Mouse (Mus musculus) myocyte (in vitro differentiated cells): ENCODE results near the gene Dlgap1. TPM values are rescaled to one million over a fixed set of nuclear protein-coding genes. Genes with fewer than 3 reads are reported as not detected.

Source experiments
- H3K27me3 ChIP-seq: one replicate; pipeline ENCODE4 v1.6.1; 2011; ENCODE audit not compliant: control insufficient read depth, insufficient read depth, insufficient read length
- H3K36me3 ChIP-seq: one replicate; pipeline ENCODE4 v1.6.1; 2011; ENCODE audit not compliant: control insufficient read depth, insufficient read depth
- H3K4me2 ChIP-seq: one replicate; pipeline ENCODE4 v1.6.1; 2011; ENCODE audit warnings: low read depth, control low read depth
- H3K4me3 ChIP-seq: one replicate; pipeline ENCODE4 v1.5.1; 2011; ENCODE audit warnings: mild to moderate bottlenecking, control low read depth, moderate library complexity
- H3K79me2 ChIP-seq: one replicate; pipeline ENCODE4 v1.6.1; 2011; ENCODE audit not compliant: control insufficient read depth, insufficient read depth
- H3ac ChIP-seq: one replicate; pipeline ENCODE4 v1.6.1; 2011; ENCODE audit not compliant: control insufficient read depth, insufficient read length
- CEBPB ChIP-seq: IDR thresholded peaks from 2 replicates; pipeline ENCODE4 v1.6.1; 2011; ENCODE audit warnings: mild to moderate bottlenecking, moderate library complexity; ENCODE audit not compliant: poor library complexity, insufficient read depth, severe bottlenecking
- E2F4 ChIP-seq: IDR thresholded peaks from one replicate; pipeline ENCODE4 v1.6.1; 2011; ENCODE audit warnings: mild to moderate bottlenecking, control low read depth, moderate library complexity; ENCODE audit not compliant: insufficient read depth
- MAX ChIP-seq: IDR thresholded peaks from one replicate; pipeline ENCODE4 v1.6.1; 2011; ENCODE audit warnings: low read depth, mild to moderate bottlenecking, control low read depth
- MYOD1 ChIP-seq, 3 experiments: IDR thresholded peaks; one replicate each; pipeline ENCODE4 v1.6.1; 2011; ENCODE audit warnings: control low read depth in 2 of 3, low read depth in 2 of 3, mild to moderate bottlenecking in 2 of 3, moderate library complexity in 1 of 3; ENCODE audit not compliant: insufficient read length in 2 of 3, control insufficient read depth in 1 of 3
- MYOG ChIP-seq, 3 experiments: IDR thresholded peaks; one replicate each; pipeline ENCODE4 v1.6.1; 2011; ENCODE audit warnings: control low read depth in 2 of 3, low read depth in 2 of 3, mild to moderate bottlenecking in 2 of 3; ENCODE audit not compliant: insufficient read length in 2 of 3, control insufficient read depth in 1 of 3, insufficient read depth in 1 of 3
- POLR2A ChIP-seq: IDR thresholded peaks from one replicate; pipeline ENCODE4 v1.6.1; 2011; ENCODE audit warnings: low read depth, mild to moderate bottlenecking, control low read depth, moderate library complexity; ENCODE audit not compliant: insufficient read length
- POLR2AphosphoS2 ChIP-seq: IDR thresholded peaks from one replicate; pipeline ENCODE4 v1.6.1; 2011; ENCODE audit warnings: low read depth, control low read depth; ENCODE audit not compliant: insufficient read length
- REST ChIP-seq: IDR thresholded peaks from one replicate; pipeline ENCODE4 v1.6.1; 2011; ENCODE audit warnings: mild to moderate bottlenecking, control low read depth, moderate library complexity; ENCODE audit not compliant: insufficient read depth, insufficient read length
- SRF ChIP-seq: IDR thresholded peaks from one replicate; pipeline ENCODE4 v1.6.1; 2011; ENCODE audit warnings: low read depth; ENCODE audit not compliant: control insufficient read depth, insufficient read length
- TCF12 ChIP-seq: IDR thresholded peaks from one replicate; pipeline ENCODE4 v1.6.1; 2011; ENCODE audit warnings: mild to moderate bottlenecking, control low read depth; ENCODE audit not compliant: poor library complexity, insufficient read depth, severe bottlenecking
- TCF3 ChIP-seq: IDR thresholded peaks from one replicate; pipeline ENCODE4 v1.6.1; 2011; ENCODE audit warnings: low read depth, control low read depth; ENCODE audit not compliant: insufficient read length
- USF1 ChIP-seq: IDR thresholded peaks from one replicate; pipeline ENCODE4 v1.6.1; 2011; ENCODE audit warnings: low read depth, mild to moderate bottlenecking, control low read depth, moderate library complexity
- polyA plus RNA-seq: library from polyadenylated mRNA; unstranded; fragments of >200 nt; fragmentation: generic; extraction: Trizol; gene quantifications from one replicate; pipeline ENCODE4 v1.2.1, GENCODE M21; 2012; ENCODE audit warnings: missing spikeins

Dlgap1 gene
- polyA plus RNA-seq, 1 experiment, result 0.31 TPM

DNA sequence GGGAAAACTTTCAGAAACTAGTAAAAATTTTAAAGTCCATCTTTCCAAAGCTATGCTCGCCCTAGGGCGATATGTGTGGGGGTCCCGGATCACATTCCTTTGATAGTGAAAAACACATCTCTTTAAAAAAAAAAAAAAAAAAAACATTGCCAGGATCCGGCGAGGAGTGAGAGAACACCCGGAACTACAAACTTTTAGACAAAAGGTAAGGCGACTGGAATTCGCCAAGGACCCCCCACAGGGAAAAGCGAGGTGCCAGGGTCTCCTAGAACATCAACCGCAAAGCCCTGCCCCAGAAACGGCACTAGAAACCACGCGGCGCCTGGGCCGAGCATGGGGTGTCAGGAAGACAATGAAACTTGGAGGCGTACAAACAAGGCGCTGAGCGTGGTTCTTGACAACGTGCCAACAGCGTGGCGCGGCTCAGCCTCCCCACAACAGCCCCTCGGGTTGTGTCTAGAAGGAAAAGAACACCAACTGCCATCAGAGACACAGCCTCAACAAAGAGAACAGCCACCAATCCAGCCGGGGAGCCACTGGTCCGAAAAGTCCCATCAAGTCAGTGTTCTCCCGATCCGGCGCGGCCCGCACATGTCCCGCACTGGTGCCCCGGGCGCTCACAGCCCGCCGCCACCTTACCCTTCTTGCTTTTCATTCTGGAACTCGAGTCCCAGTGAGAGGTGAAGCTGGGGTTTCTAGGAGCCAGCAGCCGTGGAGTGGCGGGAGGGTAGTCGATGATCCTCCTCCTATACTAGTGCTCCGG, 881.5 kb downstream of the Dlgap1 start:
- Histone ChIP-seq H3ac (peak overlapping the region; percentile 72), H3K4me3 (peak overlapping the region; percentile 98), H3K4me2 (peak overlapping the region; percentile 62), H3K27me3 (no peaks in the 10 kb centered on the region), H3K36me3 (peaks cover 11% of the 10 kb centered on the region), H3K79me2 (peaks cover 70% of the 10 kb centered on the region)
- TF ChIP-seq TCF12, result no peak
- peak; percentile 21 for TF ChIP-seq MAX
- TF ChIP-seq MYOG (IDR thresholded peaks at IDR 0.05; ENCODE audit: control insufficient read depth in 1 of 3, insufficient read depth in 1 of 3, insufficient read length in 2 of 3, low read depth in 2 of 3), result no peak
- peak; percentile 71 for TF ChIP-seq POLR2A
- TF ChIP-seq CEBPB, result no peak
- no peak for TF ChIP-seq USF1
- TF ChIP-seq POLR2AphosphoS2, result peak; percentile 83
- no peak for TF ChIP-seq TCF3

DNA sequence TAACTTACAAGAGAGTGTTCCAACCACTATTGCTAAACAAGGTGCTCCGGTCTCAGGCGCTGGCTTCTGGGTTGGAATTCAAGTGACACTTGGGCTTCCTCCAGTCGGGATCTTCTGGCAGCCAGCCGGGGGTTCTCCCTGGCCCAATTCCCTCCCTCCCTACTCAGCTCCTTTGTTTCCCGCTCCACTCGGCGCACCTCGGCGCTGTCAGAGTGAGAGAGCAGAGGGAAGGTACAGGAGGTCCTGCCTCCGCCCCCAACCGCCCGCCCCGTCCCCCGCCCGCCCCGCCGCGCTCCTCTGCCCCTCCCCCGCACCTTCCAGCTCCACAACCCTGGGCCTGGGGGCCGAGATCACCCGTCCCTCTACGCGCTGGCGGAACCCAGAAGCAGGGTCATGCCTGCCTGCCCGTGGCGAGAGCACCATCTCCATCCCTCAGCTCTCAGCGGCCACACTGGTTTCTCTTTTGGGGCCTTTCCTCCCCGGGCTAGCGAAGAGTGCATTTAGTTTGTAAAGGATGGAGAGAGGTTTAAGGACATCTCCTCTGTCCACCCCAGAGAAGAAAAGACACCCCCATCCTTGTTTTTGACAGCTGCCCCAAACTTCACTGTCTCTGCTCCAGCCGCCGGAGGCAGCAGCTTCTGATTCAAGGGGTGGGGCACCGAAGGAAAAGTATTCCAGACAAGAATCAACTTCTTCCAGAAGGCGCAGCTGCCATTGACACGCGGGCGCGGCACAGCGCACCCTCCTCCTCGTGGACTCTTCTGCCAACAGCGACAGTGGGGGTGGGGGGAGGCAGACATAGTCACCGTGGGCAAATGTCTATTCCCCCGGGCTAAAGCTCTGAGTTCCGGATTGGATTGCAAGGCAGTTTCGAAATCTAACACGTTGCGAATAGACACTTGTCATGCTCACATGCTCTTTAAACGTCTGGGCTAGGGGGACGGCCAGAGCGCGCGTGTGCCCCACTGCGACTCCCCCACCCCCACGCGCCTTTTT, 882.4 kb downstream of the Dlgap1 start:
- peak; percentile 84 for TF ChIP-seq POLR2AphosphoS2
- peak; percentile 57 for TF ChIP-seq TCF3
- peak; percentile 82 for TF ChIP-seq MAX
- no peak for TF ChIP-seq REST
- TF ChIP-seq POLR2A, result peak; percentile 70
- TF ChIP-seq TCF12, result peak; percentile 7
- TF ChIP-seq E2F4, result no peak
- peak; percentile 50 to 95 (median 77) for TF ChIP-seq MYOG (IDR thresholded peaks at IDR 0.05; ENCODE audit: control insufficient read depth in 1 of 3, insufficient read depth in 1 of 3, insufficient read length in 2 of 3, low read depth in 2 of 3)
- TF ChIP-seq CEBPB, result peak; percentile 84
- no peak for TF ChIP-seq USF1
- TF ChIP-seq SRF, result no peak
- peak in 2 of 3 experiments; percentile 82 to 94 for TF ChIP-seq MYOD1 (IDR thresholded peaks at IDR 0.05; ENCODE audit: control insufficient read depth in 1 of 3, insufficient read length in 2 of 3, low read depth in 2 of 3)
- H3ac ChIP-seq, result peak overlapping the region; percentile 72

DNA sequence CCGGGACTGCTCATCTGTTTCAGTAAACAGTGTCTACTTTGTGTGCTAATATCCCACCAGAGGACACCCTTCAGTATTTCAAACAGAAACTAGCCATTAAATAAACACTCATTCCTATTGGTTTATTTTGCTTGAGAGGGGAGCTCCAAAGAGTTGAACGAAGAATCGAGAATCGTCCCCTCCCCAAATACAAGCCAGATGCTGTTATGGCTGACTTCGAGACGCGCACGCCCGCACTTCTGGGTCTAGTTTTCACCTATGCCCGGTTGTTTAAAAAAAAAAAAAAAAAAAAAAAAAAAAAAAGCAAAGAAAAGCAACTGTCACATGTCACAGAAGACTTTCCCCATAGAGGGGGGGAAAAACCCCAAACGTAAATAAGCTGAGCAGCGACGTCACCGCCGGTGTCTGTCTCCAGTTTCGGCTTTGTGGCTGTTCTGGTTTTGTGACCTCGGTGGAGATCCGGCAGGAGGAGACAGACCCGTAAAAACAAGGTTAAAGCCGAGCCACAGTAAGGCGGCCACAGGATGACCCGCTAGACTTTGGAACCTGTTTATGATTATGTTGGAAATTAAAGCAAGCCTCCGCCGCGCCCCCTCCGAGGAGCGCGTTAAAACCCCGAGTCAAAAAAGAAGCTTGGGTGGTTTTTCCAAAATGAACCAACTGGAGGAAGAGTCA, 883.3 kb downstream of the Dlgap1 start:
- H3K4me3 ChIP-seq, result peak overlapping the region; percentile 98
- H3K36me3 ChIP-seq, result peaks cover 8% of the 10 kb centered on the region
- H3ac ChIP-seq, result peak overlapping the region; percentile 72
- H3K4me2 ChIP-seq, result peak overlapping the region; percentile 80
- TF ChIP-seq REST, result no peak
- TF ChIP-seq TCF3, result no peak
- peak; percentile 24 for TF ChIP-seq USF1
- no peak for TF ChIP-seq MAX
- TF ChIP-seq TCF12, result no peak
- peaks cover 58% of the 10 kb centered on the region for H3K79me2 ChIP-seq
- no peaks in the 10 kb centered on the region for H3K27me3 ChIP-seq

More for the DNA sequence above, 882.4 kb downstream of the Dlgap1 start:
- Histone ChIP-seq H3K4me2 (peak overlapping the region; percentile 80), H3K27me3 (no peaks in the 10 kb centered on the region), H3K4me3 (peak overlapping the region; percentile 98), H3K36me3 (peaks cover 6% of the 10 kb centered on the region), H3K79me2 (peaks cover 67% of the 10 kb centered on the region)

DNA sequence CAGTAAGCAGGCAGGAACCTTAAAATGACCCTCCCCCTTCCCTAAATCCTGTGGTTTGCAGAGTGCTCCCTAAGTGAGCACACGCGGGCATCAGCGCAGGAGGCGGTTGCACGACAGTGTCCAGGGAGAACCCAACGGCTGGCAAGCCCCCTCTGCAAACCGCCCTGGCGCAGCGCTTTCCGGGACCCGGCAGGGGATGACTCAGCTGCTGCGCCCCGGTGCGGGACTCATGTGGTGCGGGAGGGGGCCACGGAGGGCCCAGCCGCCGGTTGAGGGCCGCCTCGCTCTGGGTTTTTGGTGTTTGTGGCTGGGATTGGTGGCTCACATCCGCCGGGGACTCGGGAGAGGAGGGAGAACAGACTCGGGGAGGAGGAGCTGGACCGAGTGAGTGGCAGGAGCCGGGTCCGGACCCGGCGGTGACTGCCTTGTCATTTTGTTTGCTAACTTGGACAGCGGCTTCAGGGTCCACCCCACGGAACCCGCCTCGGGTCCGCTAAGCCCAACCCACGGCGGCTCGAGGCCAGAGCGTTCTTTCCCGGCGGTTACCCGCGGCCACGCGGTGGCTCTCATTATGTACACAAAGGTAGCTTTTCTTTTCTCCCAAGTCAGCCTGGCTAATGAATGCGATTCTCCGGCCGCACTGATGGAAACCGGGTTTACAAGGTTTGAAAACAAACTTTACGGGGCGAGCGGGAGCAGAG, 884.0 kb downstream of the Dlgap1 start:
- TF ChIP-seq MYOD1 (IDR thresholded peaks at IDR 0.05; ENCODE audit: control insufficient read depth in 1 of 3, insufficient read length in 2 of 3, low read depth in 2 of 3) (peak in 2 of 3 experiments; percentile 10 to 14), MAX (no peak), CEBPB (no peak), REST (no peak), TCF3 (no peak), MYOG (IDR thresholded peaks at IDR 0.05; ENCODE audit: control insufficient read depth in 1 of 3, insufficient read depth in 1 of 3, insufficient read length in 2 of 3, low read depth in 2 of 3) (peak in 1 of 3 experiments; percentile 36), SRF (no peak), POLR2A (peak; percentile 70), POLR2AphosphoS2 (peak; percentile 59)
- H3K4me3 ChIP-seq, result peak overlapping the region; percentile 98

More for the DNA sequence above, 884.0 kb downstream of the Dlgap1 start:
- peak overlapping the region; percentile 84 for H3K4me2 ChIP-seq
- H3K79me2 ChIP-seq, result peaks cover 51% of the 10 kb centered on the region
- H3K27me3 ChIP-seq, result no peaks in the 10 kb centered on the region
- H3K36me3 ChIP-seq, result peaks cover 8% of the 10 kb centered on the region
- peak overlapping the region; percentile 72 for H3ac ChIP-seq
